Mouse (Mus musculus) C2C12 (cell line): Measurements from ENCODE around the gene Gm20696. TPM values are rescaled to one million over a fixed set of nuclear protein-coding genes. Genes with fewer than 3 reads are reported as not detected.
A peak's percentile ranks its signal among the peaks of the same experiment; 100 is the strongest.

Experiments
- H3K27me3 ChIP-seq: one replicate; pipeline ENCODE4 v1.6.1; 2011; ENCODE audit not compliant: control insufficient read depth, insufficient read depth, insufficient read length
- H3K36me3 ChIP-seq: one replicate; pipeline ENCODE4 v1.6.1; 2011; ENCODE audit not compliant: control insufficient read depth, insufficient read depth
- H3K4me3 ChIP-seq: one replicate; pipeline ENCODE4 v1.5.1; 2011; ENCODE audit warnings: mild to moderate bottlenecking, control low read depth; ENCODE audit not compliant: poor library complexity, insufficient read depth, severe bottlenecking
- H3K79me2 ChIP-seq: one replicate; pipeline ENCODE4 v1.6.1; 2011; ENCODE audit not compliant: control insufficient read depth, insufficient read depth
- H3K79me3 ChIP-seq: one replicate; pipeline ENCODE4 v1.6.1; 2011; ENCODE audit warnings: low read depth, control low read depth
- H3ac ChIP-seq: one replicate; pipeline ENCODE3; 2011; ENCODE audit warnings: low read depth; ENCODE audit not compliant: control insufficient read depth, insufficient read length
- CEBPB ChIP-seq: IDR thresholded peaks from one replicate; pipeline ENCODE4 v1.6.1; 2011; ENCODE audit warnings: low read depth, mild to moderate bottlenecking, control low read depth, moderate library complexity
- CTCF ChIP-seq: IDR thresholded peaks from one replicate; pipeline ENCODE4 v1.5.1; 2011; ENCODE audit not compliant: control insufficient read depth, insufficient read depth, insufficient read length
- FOSL1 ChIP-seq: IDR thresholded peaks from one replicate; pipeline ENCODE4 v1.8.0; 2011; ENCODE audit warnings: mild to moderate bottlenecking, low read length; ENCODE audit not compliant: poor library complexity, insufficient read depth, severe bottlenecking
- MAX ChIP-seq: IDR thresholded peaks from one replicate; pipeline ENCODE4 v1.6.1; 2011; ENCODE audit warnings: mild to moderate bottlenecking, control low read depth
- MYOD1 ChIP-seq: IDR thresholded peaks from one replicate; pipeline ENCODE4 v1.6.1; 2011; ENCODE audit warnings: low read depth; ENCODE audit not compliant: control insufficient read depth, insufficient read length
- MYOG ChIP-seq: IDR thresholded peaks from one replicate; pipeline ENCODE4 v1.6.1; 2011; ENCODE audit not compliant: control insufficient read depth, insufficient read length; ENCODE audit errors: extremely low read depth
- USF1 ChIP-seq: IDR thresholded peaks from one replicate; pipeline ENCODE4 v1.6.1; 2011; ENCODE audit warnings: low read depth, mild to moderate bottlenecking, control low read depth, moderate library complexity
- polyA plus RNA-seq: library from polyadenylated mRNA; unstranded; fragments of >200 nt; fragmentation: generic; extraction: Trizol; gene quantifications from one replicate; pipeline ENCODE4 v1.2.1, GENCODE M21; 2012; ENCODE audit warnings: missing spikeins

Gm20696 gene
- polyA plus RNA-seq, 1 experiment = 0.20 TPM

- TF ChIP-seq FOSL1 = no peak
- no peak for TF ChIP-seq MYOG
- no peak for TF ChIP-seq CTCF
- no peak for TF ChIP-seq MYOD1
- no peak for TF ChIP-seq MAX
- Histone ChIP-seq H3K79me2 (no peaks in the 10 kb centered on the region), H3K4me3 (no peak overlapping the region), H3K27me3 (no peaks in the 10 kb centered on the region), H3K79me3 (peaks cover 1% of the 10 kb centered on the region), H3K36me3 (no peaks in the 10 kb centered on the region), H3ac (no peak overlapping the region)
Observed at GRCm38 (mm10) chr6:99475040-99475439, 191.6 kb downstream of the Gm20696 start.

GRCm38 (mm10) chr6:99470906-99471305 is 195.7 kb downstream of the Gm20696 start:
- Histone ChIP-seq H3ac (no peak overlapping the region), H3K27me3 (no peaks in the 10 kb centered on the region), H3K36me3 (no peaks in the 10 kb centered on the region), H3K79me2 (no peaks in the 10 kb centered on the region), H3K79me3 (peaks cover 1% of the 10 kb centered on the region), H3K4me3 (no peak overlapping the region)
- no peak for TF ChIP-seq MYOG
- no peak for TF ChIP-seq MAX

- peaks cover 1% of the 10 kb centered on the region for H3K79me3 ChIP-seq
- H3ac ChIP-seq = no peak overlapping the region
- no peaks in the 10 kb centered on the region for H3K79me2 ChIP-seq
- no peak overlapping the region for H3K4me3 ChIP-seq
- H3K36me3 ChIP-seq = no peaks in the 10 kb centered on the region
- TF ChIP-seq USF1 = no peak
- no peak for TF ChIP-seq MYOD1
- no peak for TF ChIP-seq FOSL1
- no peak for TF ChIP-seq MAX
- no peak for TF ChIP-seq MYOG
- no peak for TF ChIP-seq CEBPB
- no peak for TF ChIP-seq CTCF
- no peaks in the 10 kb centered on the region for H3K27me3 ChIP-seq
Observed at GRCm38 (mm10) chr6:99469134-99469834, 197.3 kb downstream of the Gm20696 start.

GRCm38 (mm10) chr6:99467831-99468230 is 198.8 kb downstream of the Gm20696 start:
- Histone ChIP-seq H3K36me3 (no peaks in the 10 kb centered on the region), H3ac (no peak overlapping the region), H3K4me3 (no peak overlapping the region), H3K27me3 (no peaks in the 10 kb centered on the region), H3K79me3 (peaks cover 1% of the 10 kb centered on the region), H3K79me2 (no peaks in the 10 kb centered on the region)
- TF ChIP-seq MYOD1 = no peak
- TF ChIP-seq USF1 = no peak
- no peak for TF ChIP-seq MAX
- TF ChIP-seq FOSL1 = no peak
- TF ChIP-seq CTCF = no peak
- TF ChIP-seq CEBPB = no peak
- no peak for TF ChIP-seq MYOG

- no peak overlapping the region for H3ac ChIP-seq
- peaks cover 1% of the 10 kb centered on the region for H3K79me3 ChIP-seq
- H3K36me3 ChIP-seq = no peaks in the 10 kb centered on the region
- H3K27me3 ChIP-seq = no peaks in the 10 kb centered on the region
- H3K79me2 ChIP-seq = no peaks in the 10 kb centered on the region
- H3K4me3 ChIP-seq = no peak overlapping the region
- TF ChIP-seq MAX (no peak), CEBPB (no peak), USF1 (no peak), CTCF (no peak), FOSL1 (no peak), MYOG (no peak), MYOD1 (no peak)
Observed at GRCm38 (mm10) chr6:99467109-99467508, 199.5 kb downstream of the Gm20696 start.

GRCm38 (mm10) chr6:99466354-99466753 is 200.2 kb downstream of the Gm20696 start:
- TF ChIP-seq CTCF = no peak
- no peak for TF ChIP-seq USF1
- peak; percentile 14 for TF ChIP-seq FOSL1
- Histone ChIP-seq H3K79me2 (no peaks in the 10 kb centered on the region), H3ac (no peak overlapping the region), H3K27me3 (no peaks in the 10 kb centered on the region), H3K4me3 (no peak overlapping the region), H3K79me3 (no peaks in the 10 kb centered on the region), H3K36me3 (no peaks in the 10 kb centered on the region)
